Mouse (Mus musculus) embryonic facial prominence, embryonic 12.5 days (tissue): ENCODE measurements at regions not wholly inside any gene's neighbourhood (a gene's known extent, or its start where the extent isn't known, plus 50 kb on each side); places are given as distances from the start of the nearest gene placed in this dataset.

Source experiments
- ATAC-seq: fragments of 200-750 bp; cut with Nextera tagmentation; 2 replicates; pipeline ENCODE4 v1.8.0; 2017; ENCODE audit not compliant: insufficient number of reproducible peaks, insufficient read depth, low FRiP score, low TSS enrichment
- H3K27ac ChIP-seq: fragments of 300-500 bp; sonication (generic); 2 replicates; pipeline ENCODE4 v1.5.1; 2016; ENCODE audit warnings: mild to moderate bottlenecking
- H3K27me3 ChIP-seq: fragments of 300-500 bp; sonication (generic); 2 replicates; pipeline ENCODE4 v1.6.1; 2016; ENCODE audit warnings: mild to moderate bottlenecking, moderate library complexity
- H3K36me3 ChIP-seq: fragments of 300-500 bp; sonication (generic); 2 replicates; pipeline ENCODE4 v1.6.1; 2016; ENCODE audit warnings: mild to moderate bottlenecking
- H3K4me1 ChIP-seq: fragments of 300-500 bp; sonication (generic); 2 replicates; pipeline ENCODE4 v1.6.1; 2016
- H3K4me2 ChIP-seq: fragments of 300-500 bp; sonication (generic); replicated peaks from 2 replicates; pipeline ENCODE4 v1.6.1; 2016; ENCODE audit warnings: mild to moderate bottlenecking, moderate library complexity
- H3K4me3 ChIP-seq: fragments of 300-500 bp; sonication (generic); 2 replicates; pipeline ENCODE4 v1.5.1; 2016; ENCODE audit warnings: mild to moderate bottlenecking
- H3K9ac ChIP-seq: fragments of 300-500 bp; sonication (generic); 2 replicates; pipeline ENCODE4 v1.6.1; 2016; ENCODE audit warnings: mild to moderate bottlenecking, moderate library complexity
- H3K9me3 ChIP-seq: fragments of 300-500 bp; sonication (generic); 2 replicates; pipeline ENCODE4 v1.6.1; 2016; ENCODE audit warnings: mild to moderate bottlenecking, moderate library complexity
- WGBS: fragments of 180-500 bp; shearing (Covaris S2); methylation state at CpG from one replicate; pipeline ENCODE4 v1.1.7; 2016; 5-methylcytosine and 5-hydroxymethylcytosine counted together

GRCm38 (mm10) chr14:99435512-99435911, 137.0 kb downstream of the Klf5 start:
- Histone ChIP-seq H3K4me1 (no peaks in the 10 kb centered on the region), H3K27ac (no peak overlapping the region), H3K4me2 (no peak overlapping the region), H3K27me3 (no peaks in the 10 kb centered on the region), H3K4me3 (no peak overlapping the region), H3K9ac (no peak overlapping the region), H3K9me3 (no peaks in the 10 kb centered on the region), H3K36me3 (no peaks in the 10 kb centered on the region)
- WGBS, result 79% methylated on average over 3 of the region's 3 CpGs
- no peak for ATAC-seq

- Histone ChIP-seq H3K4me3 (no peak overlapping the region), H3K36me3 (no peaks in the 10 kb centered on the region), H3K4me1 (no peaks in the 10 kb centered on the region), H3K27ac (no peak overlapping the region), H3K4me2 (no peak overlapping the region), H3K27me3 (no peaks in the 10 kb centered on the region), H3K9me3 (no peaks in the 10 kb centered on the region), H3K9ac (no peak overlapping the region)
- WGBS, result 82% methylated on average over 1 of the region's 1 CpGs
- no peak for ATAC-seq
Observed at GRCm38 (mm10) chr14:99436051-99436450, 137.6 kb downstream of the Klf5 start.

GRCm38 (mm10) chr14:99449112-99449511, 150.6 kb downstream of the Klf5 start:
- no peaks in the 10 kb centered on the region for H3K4me1 ChIP-seq
- no peak overlapping the region for H3K4me3 ChIP-seq
- no peak overlapping the region for H3K27ac ChIP-seq
- H3K9me3 ChIP-seq, result no peaks in the 10 kb centered on the region
- no peak for ATAC-seq
- no peak overlapping the region for H3K9ac ChIP-seq
- no peaks in the 10 kb centered on the region for H3K36me3 ChIP-seq
- 59% methylated on average over 5 of the region's 5 CpGs for WGBS
- no peak overlapping the region for H3K4me2 ChIP-seq
- no peaks in the 10 kb centered on the region for H3K27me3 ChIP-seq

GRCm38 (mm10) chr14:99449870-99450269, 151.4 kb downstream of the Klf5 start:
- WGBS, result 89% methylated on average over 5 of the region's 5 CpGs
- Histone ChIP-seq H3K4me2 (no peak overlapping the region), H3K4me3 (no peak overlapping the region), H3K9me3 (no peaks in the 10 kb centered on the region), H3K36me3 (no peaks in the 10 kb centered on the region), H3K9ac (no peak overlapping the region), H3K27me3 (no peaks in the 10 kb centered on the region), H3K27ac (no peak overlapping the region), H3K4me1 (no peaks in the 10 kb centered on the region)
- ATAC-seq, result no peak

GRCm38 (mm10) chr14:99451110-99451795, 152.8 kb downstream of the Klf5 start:
- Histone ChIP-seq H3K27ac (no peak overlapping the region), H3K9me3 (no peaks in the 10 kb centered on the region), H3K4me1 (no peaks in the 10 kb centered on the region), H3K4me2 (no peak overlapping the region), H3K36me3 (no peaks in the 10 kb centered on the region), H3K9ac (no peak overlapping the region), H3K27me3 (no peaks in the 10 kb centered on the region), H3K4me3 (no peak overlapping the region)
- 87% methylated on average over 11 of the region's 11 CpGs for WGBS
- ATAC-seq, result no peak

GRCm38 (mm10) chr14:99453916-99454315, 155.4 kb downstream of the Klf5 start:
- Histone ChIP-seq H3K9me3 (no peaks in the 10 kb centered on the region), H3K36me3 (no peaks in the 10 kb centered on the region), H3K4me3 (no peak overlapping the region), H3K9ac (no peak overlapping the region), H3K27ac (no peak overlapping the region), H3K27me3 (no peaks in the 10 kb centered on the region), H3K4me1 (no peaks in the 10 kb centered on the region), H3K4me2 (no peak overlapping the region)
- no peak for ATAC-seq
- 85% methylated on average over 12 of the region's 12 CpGs for WGBS

GRCm38 (mm10) chr14:99456555-99456954, 158.1 kb downstream of the Klf5 start:
- Histone ChIP-seq H3K27ac (no peak overlapping the region), H3K36me3 (no peaks in the 10 kb centered on the region), H3K9me3 (no peaks in the 10 kb centered on the region), H3K27me3 (no peaks in the 10 kb centered on the region), H3K9ac (no peak overlapping the region), H3K4me3 (no peak overlapping the region), H3K4me2 (no peak overlapping the region), H3K4me1 (no peaks in the 10 kb centered on the region)
- ATAC-seq, result no peak
- 92% methylated on average over 10 of the region's 10 CpGs for WGBS

- H3K9ac ChIP-seq, result no peak overlapping the region
- no peak overlapping the region for H3K4me3 ChIP-seq
- no peak overlapping the region for H3K4me2 ChIP-seq
- no peaks in the 10 kb centered on the region for H3K9me3 ChIP-seq
- H3K4me1 ChIP-seq, result no peaks in the 10 kb centered on the region
- H3K27me3 ChIP-seq, result no peaks in the 10 kb centered on the region
- WGBS, result 88% methylated on average over 6 of the region's 6 CpGs
- H3K27ac ChIP-seq, result no peak overlapping the region
- H3K36me3 ChIP-seq, result no peaks in the 10 kb centered on the region
- no peak for ATAC-seq
Observed at GRCm38 (mm10) chr14:99457573-99457972, 159.1 kb downstream of the Klf5 start.

GRCm38 (mm10) chr14:99472111-99472510, 173.6 kb downstream of the Klf5 start:
- H3K36me3 ChIP-seq, result no peaks in the 10 kb centered on the region
- no peak overlapping the region for H3K27ac ChIP-seq
- no peaks in the 10 kb centered on the region for H3K27me3 ChIP-seq
- no peak overlapping the region for H3K9ac ChIP-seq
- H3K4me2 ChIP-seq, result no peak overlapping the region
- WGBS, result 82% methylated on average over 2 of the region's 2 CpGs
- no peaks in the 10 kb centered on the region for H3K9me3 ChIP-seq
- ATAC-seq, result no peak
- no peak overlapping the region for H3K4me3 ChIP-seq
- no peaks in the 10 kb centered on the region for H3K4me1 ChIP-seq

GRCm38 (mm10) chr14:99475271-99475670, 176.8 kb downstream of the Klf5 start:
- ATAC-seq, result no peak
- no peaks in the 10 kb centered on the region for H3K27me3 ChIP-seq
- WGBS, result 60% methylated on average over 8 of the region's 8 CpGs

GRCm38 (mm10) chr14:99480325-99481077, 182.0 kb downstream of the Klf5 start:
- Histone ChIP-seq H3K27ac (no peak overlapping the region), H3K9ac (no peak overlapping the region), H3K36me3 (no peaks in the 10 kb centered on the region), H3K27me3 (no peaks in the 10 kb centered on the region), H3K9me3 (no peaks in the 10 kb centered on the region), H3K4me3 (no peak overlapping the region), H3K4me1 (peaks cover 8% of the 10 kb centered on the region), H3K4me2 (no peak overlapping the region)
- ATAC-seq, result 0 out of 2 replicates have a peak, but pooled peaks have one; percentile 15
- WGBS, result 26% methylated on average over 10 of the region's 10 CpGs

More at GRCm38 (mm10) chr14:99475271-99475670, 176.8 kb downstream of the Klf5 start:
- H3K36me3 ChIP-seq, result no peaks in the 10 kb centered on the region
- no peaks in the 10 kb centered on the region for H3K9me3 ChIP-seq
- H3K9ac ChIP-seq, result no peak overlapping the region
- H3K4me3 ChIP-seq, result no peak overlapping the region
- peaks cover 3% of the 10 kb centered on the region; the same call in 1 of the 2 replicates for H3K4me1 ChIP-seq
- no peak overlapping the region for H3K27ac ChIP-seq
- H3K4me2 ChIP-seq, result no peak overlapping the region

- no peak overlapping the region for H3K4me3 ChIP-seq
- 74% methylated on average over 6 of the region's 6 CpGs for WGBS
- H3K9me3 ChIP-seq, result no peaks in the 10 kb centered on the region
- H3K27me3 ChIP-seq, result no peaks in the 10 kb centered on the region
- no peak overlapping the region for H3K27ac ChIP-seq
- ATAC-seq, result no peak
- no peaks in the 10 kb centered on the region for H3K4me1 ChIP-seq
- H3K36me3 ChIP-seq, result no peaks in the 10 kb centered on the region
- H3K9ac ChIP-seq, result no peak overlapping the region
- no peak overlapping the region for H3K4me2 ChIP-seq
Observed at GRCm38 (mm10) chr14:99487981-99488380, 189.5 kb downstream of the Klf5 start.
